Mouse (Mus musculus) midbrain, embryonic 10.5 days (tissue): ENCODE measurements around the gene Hmgcl. TPM values are rescaled to one million over a fixed set of nuclear protein-coding genes. Genes with fewer than 3 reads are reported as not detected.
A peak's percentile ranks its signal among the peaks of the same experiment; 100 is the strongest.
"Not testable (repeated sequence)": the region's sequence is repeated elsewhere in the genome, so short reads cannot be mapped to it uniquely, and the experiment has no call there.

ENCODE experiments used
- DNase-seq: peaks from one replicate; pipeline ENCODE4 v3.0.0-alpha.2; 2017; ENCODE audit warnings: low spot score
- H3K27ac ChIP-seq: fragments of 300-500 bp; sonication (generic); replicated peaks from 2 replicates; pipeline ENCODE4 v1.5.1; 2016; ENCODE audit warnings: mild to moderate bottlenecking
- H3K27me3 ChIP-seq: fragments of 300-500 bp; sonication (generic); 2 replicates; pipeline ENCODE4 v1.6.1; 2016; ENCODE audit warnings: low read depth, mild to moderate bottlenecking; ENCODE audit not compliant: poor library complexity, severe bottlenecking
- H3K36me3 ChIP-seq: fragments of 300-500 bp; sonication (generic); 2 replicates; pipeline ENCODE4 v1.6.1; 2016; ENCODE audit warnings: mild to moderate bottlenecking, moderate library complexity
- H3K4me1 ChIP-seq: fragments of 300-500 bp; sonication (generic); 2 replicates; pipeline ENCODE4 v1.6.1; 2016
- H3K4me3 ChIP-seq: fragments of 300-500 bp; sonication (generic); 2 replicates; pipeline ENCODE4 v1.5.1; 2016; ENCODE audit warnings: mild to moderate bottlenecking, moderate library complexity
- H3K9me3 ChIP-seq: fragments of 300-500 bp; sonication (generic); replicated peaks from 2 replicates; pipeline ENCODE4 v1.6.1; 2016; ENCODE audit warnings: mild to moderate bottlenecking
- WGBS: fragments of 180-500 bp; shearing (Covaris S2); methylation state at CpG from one replicate; pipeline ENCODE4 v1.1.7; 2016; 5-methylcytosine and 5-hydroxymethylcytosine counted together
- polyA plus RNA-seq: library from polyadenylated mRNA; unstranded; fragments of >200 nt; fragmentation: Nextera tagmentation; extraction: Ambion mirVana; gene quantifications from 2 replicates; pipeline ENCODE4 v1.2.1, GENCODE M21; 2016

Hmgcl gene
- polyA plus RNA-seq, 1 experiment from 2014 or later = 70.1 TPM

DNA sequence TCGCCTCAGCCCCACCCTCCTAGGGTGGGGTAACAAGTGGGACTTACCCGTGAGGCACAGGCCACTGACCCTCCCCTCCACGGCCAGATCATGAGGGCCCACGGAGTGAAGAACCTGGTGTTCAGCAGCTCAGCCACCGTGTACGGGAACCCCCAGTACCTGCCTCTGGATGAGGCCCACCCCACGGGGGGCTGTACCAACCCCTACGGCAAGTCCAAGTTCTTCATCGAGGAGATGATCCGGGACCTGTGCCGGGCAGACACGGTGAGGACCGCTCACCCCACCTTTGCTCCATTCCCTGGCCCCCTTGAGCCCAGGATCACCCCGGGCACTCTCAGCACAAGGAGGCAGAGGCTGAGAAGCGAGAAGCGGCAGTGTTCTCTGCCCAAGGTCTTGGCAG, 20.0 kb downstream of the Hmgcl start:
- WGBS = 92% methylated on average over 16 of the region's 16 CpGs
- Histone ChIP-seq H3K4me3 (0 out of 2 replicates have a peak overlapping the region, but pooled peaks have one; percentile 14), H3K4me1 (peaks cover 46% of the 10 kb centered on the region)

DNA sequence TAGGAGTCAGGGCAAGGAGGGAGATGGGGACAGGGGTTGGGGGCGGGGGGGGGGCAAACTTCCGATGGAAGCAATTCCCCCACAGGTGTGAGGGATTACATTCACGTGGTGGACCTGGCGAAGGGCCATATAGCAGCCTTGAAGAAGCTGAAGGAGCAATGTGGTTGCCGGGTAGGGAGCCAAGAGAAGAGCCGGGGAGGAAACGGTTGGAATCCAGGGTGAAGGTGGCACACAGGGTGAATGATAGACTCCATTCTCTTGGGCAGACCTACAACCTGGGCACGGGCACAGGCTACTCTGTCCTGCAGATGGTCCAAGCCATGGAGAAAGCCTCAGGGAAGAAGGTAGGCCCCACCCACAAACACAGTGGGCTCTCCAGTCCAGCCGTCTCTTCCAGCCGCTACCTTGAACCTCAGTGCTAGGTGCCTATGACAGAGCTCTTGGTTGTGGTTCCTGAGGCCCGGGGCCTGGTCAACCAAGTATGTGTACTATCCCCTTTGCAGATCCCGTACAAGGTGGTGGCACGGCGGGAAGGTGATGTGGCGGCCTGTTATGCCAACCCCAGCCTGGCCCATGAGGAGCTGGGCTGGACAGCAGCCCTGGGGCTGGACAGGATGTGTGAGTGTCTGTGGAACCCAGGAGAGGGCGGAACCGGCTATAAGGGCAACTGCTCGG, 21.0 kb downstream of the Hmgcl start:
- H3K9me3 ChIP-seq = no peaks in the 10 kb centered on the region
- peaks cover 61% of the 10 kb centered on the region for H3K36me3 ChIP-seq
- H3K4me3 ChIP-seq = no peak overlapping the region
- WGBS = 92% methylated on average over 18 of the region's 18 CpGs
- H3K4me1 ChIP-seq = peaks cover 52% of the 10 kb centered on the region
- DNase-seq = no peak
- H3K27me3 ChIP-seq = no peaks in the 10 kb centered on the region; the same call in 1 of the 2 replicates
- H3K27ac ChIP-seq = no peak overlapping the region

More for the DNA sequence above, 20.0 kb downstream of the Hmgcl start:
- no peak for DNase-seq
- Histone ChIP-seq H3K27me3 (no peaks in the 10 kb centered on the region; the same call in 1 of the 2 replicates), H3K9me3 (no peaks in the 10 kb centered on the region), H3K27ac (no peak overlapping the region), H3K36me3 (peaks cover 66% of the 10 kb centered on the region)

DNA sequence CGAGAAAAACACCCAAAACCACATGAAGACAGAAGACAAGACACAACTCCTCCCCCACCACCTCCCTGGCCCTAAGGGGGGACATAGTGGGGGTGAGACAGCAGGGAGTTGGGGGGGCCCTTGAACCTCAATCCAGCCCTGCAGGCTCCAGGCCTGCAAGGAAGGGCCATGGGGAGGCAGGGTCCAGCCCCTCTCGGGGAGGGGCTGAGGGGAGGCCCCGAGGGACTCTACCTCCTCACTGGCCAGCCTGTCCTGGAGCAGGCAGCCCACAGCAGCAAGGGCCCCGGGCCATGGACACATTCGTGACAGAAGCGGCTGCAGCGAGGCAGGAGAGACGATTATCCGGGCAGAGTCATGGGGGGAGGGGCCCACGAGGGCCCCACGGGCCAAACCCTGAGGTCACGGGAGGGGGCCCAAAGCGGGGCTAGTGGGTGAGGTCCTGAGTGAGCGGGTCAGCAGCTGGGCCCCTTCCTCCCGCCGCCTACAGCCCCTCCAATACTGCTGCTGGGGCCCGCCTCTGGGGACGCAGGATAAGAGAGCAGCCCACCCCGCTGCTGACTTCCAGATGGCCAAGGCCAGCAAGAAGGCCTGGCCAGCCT, 22.1 kb downstream of the Hmgcl start:
- Histone ChIP-seq H3K36me3 (peaks cover 60% of the 10 kb centered on the region), H3K9me3 (no peaks in the 10 kb centered on the region), H3K4me1 (peaks cover 52% of the 10 kb centered on the region), H3K27ac (peak overlapping the region; percentile 58; the same call in 1 of the 2 replicates), H3K27me3 (no peaks in the 10 kb centered on the region; the same call in 1 of the 2 replicates), H3K4me3 (peak overlapping the region; percentile 12; the same call in 1 of the 2 replicates)
- 80% methylated on average over 19 of the region's 19 CpGs for WGBS
- no peak for DNase-seq

GRCm38 (mm10) chr4:135969070-135969750, 23.0 kb downstream of the Hmgcl start:
- 0 out of 2 replicates have a peak overlapping the region, but pooled peaks have one; percentile 2 for H3K4me3 ChIP-seq
- no peaks in the 10 kb centered on the region; the same call in 1 of the 2 replicates for H3K27me3 ChIP-seq
- H3K9me3 ChIP-seq = no peaks in the 10 kb centered on the region
- 92% methylated on average over 13 of the region's 13 CpGs for WGBS
- H3K27ac ChIP-seq = no peak overlapping the region
- no peak for DNase-seq
- H3K4me1 ChIP-seq = peaks cover 48% of the 10 kb centered on the region
- peaks cover 67% of the 10 kb centered on the region for H3K36me3 ChIP-seq

GRCm38 (mm10) chr4:135970585-135970984, 24.3 kb downstream of the Hmgcl start:
- no peak for DNase-seq
- Histone ChIP-seq H3K4me3 (peak overlapping the region; percentile 86; the same call in 1 of the 2 replicates), H3K27ac (no peak overlapping the region), H3K36me3 (peaks cover 74% of the 10 kb centered on the region), H3K9me3 (no peaks in the 10 kb centered on the region), H3K4me1 (peaks cover 38% of the 10 kb centered on the region), H3K27me3 (no peaks in the 10 kb centered on the region; the same call in 1 of the 2 replicates)
- WGBS = 92% methylated on average over 11 of the region's 11 CpGs

GRCm38 (mm10) chr4:135971805-135972555, 25.7 kb downstream of the Hmgcl start:
- WGBS = under 1% methylated on average over 35 of the region's 35 CpGs
- H3K4me1 ChIP-seq = peaks cover 38% of the 10 kb centered on the region
- H3K36me3 ChIP-seq = peaks cover 74% of the 10 kb centered on the region
- H3K9me3 ChIP-seq = no peaks in the 10 kb centered on the region
- no peaks in the 10 kb centered on the region for H3K27me3 ChIP-seq
- peak overlapping the region; percentile 86 for H3K4me3 ChIP-seq
- H3K27ac ChIP-seq = peak overlapping the region; percentile 90
- DNase-seq = no peak

GRCm38 (mm10) chr4:135972556-135972906, 26.3 kb downstream of the Hmgcl start, which contains the start of gene Lypla2:
Lypla2 (minus strand) TSS chr4:135972626.
- Histone ChIP-seq H3K27ac (peak within 1 kb of the TSS; percentile 90), H3K4me1 (peaks cover 38% of the 10 kb centered on the region), H3K36me3 (peaks cover 74% of the 10 kb centered on the region), H3K9me3 (no peaks in the 10 kb centered on the region), H3K27me3 (no peaks in the 10 kb centered on the region), H3K4me3 (peak within 1 kb of the TSS; percentile 86)
- peak; percentile 84 for DNase-seq
- WGBS = 2% methylated on average over 19 of the region's 19 CpGs

GRCm38 (mm10) chr4:135972911-135973811, 26.9 kb downstream of the Hmgcl start:
- Histone ChIP-seq H3K4me1 (peaks cover 38% of the 10 kb centered on the region), H3K9me3 (no peaks in the 10 kb centered on the region), H3K27me3 (no peaks in the 10 kb centered on the region), H3K36me3 (peaks cover 72% of the 10 kb centered on the region), H3K27ac (peak overlapping the region; percentile 90), H3K4me3 (peak overlapping the region; percentile 86)
- DNase-seq = no peak
- 80% methylated on average over 13 of the region's 13 CpGs for WGBS

DNA sequence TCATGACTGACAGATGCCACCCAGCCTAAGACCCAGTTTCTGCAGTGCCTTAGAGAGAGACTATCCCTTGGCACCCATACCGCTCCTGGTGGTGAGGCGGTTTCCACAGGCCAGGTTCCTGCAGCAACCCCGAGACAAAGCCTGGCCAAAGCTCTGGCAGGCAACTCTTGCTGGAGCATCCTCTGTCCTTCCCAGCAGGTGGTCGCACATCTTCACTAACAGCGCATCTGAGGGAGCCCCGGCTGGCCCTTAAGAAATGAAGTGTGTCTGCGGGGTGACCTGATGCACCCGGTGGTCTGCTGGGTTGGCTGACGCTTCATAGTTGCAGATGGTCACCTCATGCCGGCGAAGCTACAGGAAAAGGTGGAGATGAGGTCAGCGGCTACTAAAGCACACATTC, 29.9 kb downstream of the Hmgcl start:
- H3K27me3 ChIP-seq = no peaks in the 10 kb centered on the region
- DNase-seq = no peak
- no peaks in the 10 kb centered on the region for H3K9me3 ChIP-seq
- H3K4me1 ChIP-seq = peaks cover 20% of the 10 kb centered on the region
- H3K4me3 ChIP-seq = no peak overlapping the region
- WGBS = 93% methylated on average over 12 of the region's 12 CpGs
- no peak overlapping the region for H3K27ac ChIP-seq
- H3K36me3 ChIP-seq = peaks cover 67% of the 10 kb centered on the region

DNA sequence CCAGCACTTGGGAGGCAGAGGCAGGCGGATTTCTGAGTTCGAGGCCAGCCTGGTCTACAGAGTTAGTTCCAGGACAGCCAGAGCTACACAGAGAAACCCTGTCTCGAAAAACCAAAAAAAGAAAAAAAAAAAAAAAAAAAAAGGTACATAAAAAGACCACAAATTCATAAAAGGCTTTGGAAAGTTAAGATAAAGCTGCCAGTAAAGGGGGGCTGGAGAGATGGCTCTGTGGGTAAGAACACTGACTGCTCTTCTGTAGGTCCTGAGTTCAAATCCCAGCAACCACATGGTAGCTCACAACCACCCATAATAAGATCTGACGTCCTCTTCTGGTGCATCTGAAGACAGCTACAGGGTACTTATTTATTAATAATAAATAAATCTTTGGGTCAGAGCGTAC, 34.0 kb downstream of the Hmgcl start:
- H3K4me1 ChIP-seq, H3K4me3 ChIP-seq, H3K9me3 ChIP-seq, H3K27me3 ChIP-seq, DNase-seq, H3K27ac ChIP-seq: not testable (repeated sequence)
- WGBS = 96% methylated on average over 5 of the region's 5 CpGs
- peaks cover 90% of the 10 kb centered on the region for H3K36me3 ChIP-seq

- H3K9me3 ChIP-seq = no peaks in the 10 kb centered on the region
- WGBS = 86% methylated on average over 7 of the region's 7 CpGs
- peaks cover 79% of the 10 kb centered on the region for H3K36me3 ChIP-seq
- no peak overlapping the region for H3K27ac ChIP-seq
- no peak overlapping the region for H3K4me3 ChIP-seq
- no peaks in the 10 kb centered on the region for H3K27me3 ChIP-seq
- peaks cover 12% of the 10 kb centered on the region for H3K4me1 ChIP-seq
- no peak for DNase-seq
Measured at GRCm38 (mm10) chr4:135981524-135982063, 35.3 kb downstream of the Hmgcl start.
